Mouse (Mus musculus) CH12.LX (cell line): Measurements from ENCODE around the gene Wfdc6a.

Experiments used
- CHD2 ChIP-seq: IDR thresholded peaks from 2 replicates; pipeline ENCODE4 v1.6.1; 2011; ENCODE audit warnings: low read length, improper control_type of control experiment
- CTCF ChIP-seq, 2 experiments: IDR thresholded peaks in 1 of 2; conservative IDR thresholded peaks in 1 of 2; 2 replicates each; pipeline ENCODE4 v1.5.1; 2011 to 2012; ENCODE audit warnings: low read depth in 2 of 2, low read length in 2 of 2, improper control_type of control experiment in 1 of 2, inconsistent platforms in 1 of 2, mild to moderate bottlenecking in 1 of 2, moderate library complexity in 1 of 2
- E2F4 ChIP-seq: IDR thresholded peaks from 2 replicates; pipeline ENCODE4 v1.6.1; 2011; ENCODE audit warnings: low read depth, low read length, improper control_type of control experiment; ENCODE audit not compliant: insufficient replicate concordance
- EP300 ChIP-seq: IDR thresholded peaks from 2 replicates; pipeline ENCODE4 v1.6.1; 2011; ENCODE audit warnings: low read length, improper control_type of control experiment
- JUND ChIP-seq: conservative IDR thresholded peaks from 2 replicates; pipeline ENCODE4 v1.6.1; 2011; ENCODE audit warnings: low read depth, low read length, improper control_type of control experiment
- MAX ChIP-seq: IDR thresholded peaks from 2 replicates; pipeline ENCODE4 v1.6.1; 2011; ENCODE audit warnings: low read length, improper control_type of control experiment
- POLR2A ChIP-seq: IDR thresholded peaks from 2 replicates; pipeline ENCODE4 v1.6.1; 2011; ENCODE audit warnings: low read depth, mild to moderate bottlenecking, improper control_type of control experiment, low read length
- TBP ChIP-seq: conservative IDR thresholded peaks from 2 replicates; pipeline ENCODE4 v1.6.1; 2011; ENCODE audit warnings: low read depth, low read length, improper control_type of control experiment
- TCF12 ChIP-seq: IDR thresholded peaks from 2 replicates; pipeline ENCODE4 v1.6.1; 2014; ENCODE audit warnings: low read depth, mild to moderate bottlenecking, inconsistent platforms, low read length, improper control_type of control experiment
- USF1 ChIP-seq: IDR thresholded peaks from 2 replicates; pipeline ENCODE4 v1.6.1; 2014; ENCODE audit warnings: low read depth, mild to moderate bottlenecking, inconsistent platforms, low read length, improper control_type of control experiment
- ZKSCAN1 ChIP-seq: IDR thresholded peaks from 2 replicates; pipeline ENCODE4 v1.6.1; 2012; ENCODE audit warnings: low read depth, inconsistent platforms, low read length, improper control_type of control experiment, borderline replicate concordance
- ZNF384 ChIP-seq: IDR thresholded peaks from 2 replicates; pipeline ENCODE4 v1.6.1; 2012; ENCODE audit warnings: low read depth, low read length, improper control_type of control experiment, inconsistent platforms

GRCm38 (mm10) chr2:164544454-164545097 lies 40.7 kb downstream of the Wfdc6a start:
- no peak for TF ChIP-seq CHD2
- no peak for TF ChIP-seq CTCF (conservative IDR thresholded peaks at IDR 0.05 in 1 of 2, IDR thresholded peaks at IDR 0.05 in 1 of 2; ENCODE audit: low read depth in 2 of 2, low read length in 2 of 2)
- no peak for TF ChIP-seq EP300
- no peak for TF ChIP-seq TBP
- TF ChIP-seq POLR2A: no peak
- TF ChIP-seq E2F4: no peak
- no peak for TF ChIP-seq MAX
- no peak for TF ChIP-seq USF1
- TF ChIP-seq ZNF384: no peak
- TF ChIP-seq JUND: no peak
- no peak for TF ChIP-seq ZKSCAN1
- no peak for TF ChIP-seq TCF12
